Mouse (Mus musculus): ENCODE measurements around the gene Wdr5. TPM values are rescaled to one million over a fixed set of nuclear protein-coding genes. Genes with fewer than 3 reads are reported as not detected.
A peak's percentile ranks its signal among the peaks of the same experiment; 100 is the strongest.

Wdr5 gene
- total and polyA plus RNA-seq, 2 experiments: 16.7 to 18.3 TPM

GRCm38 (mm10) chr2:27479821-27480220 is 35.1 kb upstream of the Wdr5 start:
- no peak for TF ChIP-seq POLR2A (IDR thresholded peaks at IDR 0.05; ENCODE audit: extremely low read depth, insufficient read depth, low read length)
- TF ChIP-seq CTCF (IDR thresholded peaks at IDR 0.05; ENCODE audit: low read depth, low read length): no peak
- no peak for DNase-seq (ENCODE audit: extremely low read depth, low read depth, low spot score)
- Histone ChIP-seq H3K4me1 (ENCODE audit: control insufficient read depth, insufficient read depth, low read length) (no peaks in the 10 kb centered on the region), H3K27me3 (ENCODE audit: control insufficient read depth, insufficient read depth, low read length) (no peaks in the 10 kb centered on the region), H3K79me2 (ENCODE audit: control insufficient read depth, insufficient read depth, low read length) (peaks cover 5% of the 10 kb centered on the region), H3K9ac (ENCODE audit: low read depth, low read length) (no peak overlapping the region), H3K27ac (replicated peaks; ENCODE audit: insufficient read depth, low read depth, low read length) (no peak overlapping the region), H3K36me3 (ENCODE audit: control insufficient read depth, insufficient read depth, low read length) (no peaks in the 10 kb centered on the region), H3K4me3 (ENCODE audit: insufficient read depth, low read depth, low read length) (no peak overlapping the region)
- 69% methylated on average over 4 of the region's 4 CpGs for WGBS

DNA sequence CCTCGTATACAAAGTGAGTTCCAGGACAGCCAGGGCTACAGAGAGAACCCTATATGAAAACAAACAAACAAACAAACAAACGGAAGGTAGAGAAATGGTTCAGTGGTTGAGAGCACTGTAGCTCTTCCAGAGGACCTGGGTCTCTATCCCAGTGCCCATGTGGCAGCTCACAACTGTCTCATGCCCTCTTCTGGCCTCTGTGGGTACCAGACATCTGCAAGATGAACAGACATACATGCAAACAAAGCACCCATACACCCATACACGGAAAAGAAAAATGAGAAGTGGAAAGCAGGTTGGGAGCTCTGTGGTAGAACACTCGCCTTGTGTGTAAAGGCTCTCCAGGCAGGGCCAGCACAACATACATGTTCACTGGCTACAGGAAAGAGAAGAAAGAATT is 34.6 kb upstream of the Wdr5 start:
- Histone ChIP-seq H3K4me3 (ENCODE audit: insufficient read depth, low read depth, low read length) (no peak overlapping the region), H3K4me1 (ENCODE audit: control insufficient read depth, insufficient read depth, low read length) (no peaks in the 10 kb centered on the region), H3K79me2 (ENCODE audit: control insufficient read depth, insufficient read depth, low read length) (no peaks in the 10 kb centered on the region), H3K36me3 (ENCODE audit: control insufficient read depth, insufficient read depth, low read length) (no peaks in the 10 kb centered on the region), H3K27ac (replicated peaks; ENCODE audit: insufficient read depth, low read depth, low read length) (no peak overlapping the region), H3K9ac (ENCODE audit: low read depth, low read length) (no peak overlapping the region), H3K27me3 (ENCODE audit: control insufficient read depth, insufficient read depth, low read length) (no peaks in the 10 kb centered on the region)
- no peak for DNase-seq (ENCODE audit: extremely low read depth, low read depth, low spot score)
- peak; percentile 32; the same call in 1 of the 2 replicates for TF ChIP-seq CTCF (IDR thresholded peaks at IDR 0.05; ENCODE audit: low read depth, low read length)
- TF ChIP-seq POLR2A (IDR thresholded peaks at IDR 0.05; ENCODE audit: extremely low read depth, insufficient read depth, low read length): no peak
- 66% methylated on average over 4 of the region's 4 CpGs for WGBS

DNA sequence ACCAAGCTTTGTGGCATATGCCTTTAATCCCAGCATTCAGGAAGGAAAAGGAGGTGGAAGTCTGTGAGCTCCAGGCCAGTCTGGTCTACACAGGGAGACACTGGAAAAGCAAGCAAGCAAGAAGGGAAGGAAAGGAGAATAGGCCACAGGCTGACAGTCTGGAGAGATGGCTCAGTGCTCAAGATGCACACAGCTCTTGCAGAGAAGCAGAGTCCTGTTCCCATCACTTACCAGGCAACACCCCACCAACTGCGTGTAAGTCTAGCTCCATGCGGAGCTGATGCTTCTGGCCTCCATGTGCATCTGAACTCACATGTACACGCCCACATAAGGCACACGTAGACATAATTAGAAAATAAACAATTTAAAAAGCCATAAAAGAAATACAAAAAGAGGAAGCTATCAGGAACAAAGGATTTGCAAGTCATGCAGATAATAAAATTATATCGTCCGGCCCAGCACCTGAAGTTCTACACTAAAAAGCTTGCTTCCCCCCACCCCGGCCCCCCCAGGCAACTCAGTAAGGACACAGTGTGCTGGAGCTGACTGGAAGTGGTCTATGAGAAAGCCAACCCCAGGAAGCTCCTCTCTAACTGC is 32.6 kb upstream of the Wdr5 start:
- no peak for DNase-seq (ENCODE audit: extremely low read depth, low read depth, low spot score)
- TF ChIP-seq CTCF (IDR thresholded peaks at IDR 0.05; ENCODE audit: low read depth, low read length) (no peak), POLR2A (IDR thresholded peaks at IDR 0.05; ENCODE audit: extremely low read depth, insufficient read depth, low read length) (no peak)
- WGBS: 84% methylated on average over 7 of the region's 7 CpGs

GRCm38 (mm10) chr2:27486725-27487124 is 28.2 kb upstream of the Wdr5 start:
- H3K27ac ChIP-seq (replicated peaks; ENCODE audit: insufficient read depth, low read depth, low read length): no peak overlapping the region
- H3K4me3 ChIP-seq (ENCODE audit: insufficient read depth, low read depth, low read length): no peak overlapping the region
- H3K27me3 ChIP-seq (ENCODE audit: control insufficient read depth, insufficient read depth, low read length): no peaks in the 10 kb centered on the region
- TF ChIP-seq POLR2A (IDR thresholded peaks at IDR 0.05; ENCODE audit: extremely low read depth, insufficient read depth, low read length) (no peak), CTCF (IDR thresholded peaks at IDR 0.05; ENCODE audit: low read depth, low read length) (no peak)
- no peak overlapping the region for H3K9ac ChIP-seq (ENCODE audit: low read depth, low read length)
- H3K4me1 ChIP-seq (ENCODE audit: control insufficient read depth, insufficient read depth, low read length): no peaks in the 10 kb centered on the region
- DNase-seq (ENCODE audit: extremely low read depth, low read depth, low spot score): no peak
- 74% methylated on average over 4 of the region's 4 CpGs for WGBS
- no peaks in the 10 kb centered on the region for H3K36me3 ChIP-seq (ENCODE audit: control insufficient read depth, insufficient read depth, low read length)
- H3K79me2 ChIP-seq (ENCODE audit: control insufficient read depth, insufficient read depth, low read length): no peaks in the 10 kb centered on the region

More for the DNA sequence above, 32.6 kb upstream of the Wdr5 start:
- H3K4me1 ChIP-seq (ENCODE audit: control insufficient read depth, insufficient read depth, low read length): no peaks in the 10 kb centered on the region
- no peaks in the 10 kb centered on the region for H3K36me3 ChIP-seq (ENCODE audit: control insufficient read depth, insufficient read depth, low read length)
- no peaks in the 10 kb centered on the region for H3K27me3 ChIP-seq (ENCODE audit: control insufficient read depth, insufficient read depth, low read length)
- H3K4me3 ChIP-seq (ENCODE audit: insufficient read depth, low read depth, low read length): no peak overlapping the region
- H3K79me2 ChIP-seq (ENCODE audit: control insufficient read depth, insufficient read depth, low read length): no peaks in the 10 kb centered on the region
- no peak overlapping the region for H3K27ac ChIP-seq (replicated peaks; ENCODE audit: insufficient read depth, low read depth, low read length)
- no peak overlapping the region for H3K9ac ChIP-seq (ENCODE audit: low read depth, low read length)

GRCm38 (mm10) chr2:27487336-27488049 is 27.5 kb upstream of the Wdr5 start:
- Histone ChIP-seq H3K79me2 (ENCODE audit: control insufficient read depth, insufficient read depth, low read length) (no peaks in the 10 kb centered on the region), H3K36me3 (ENCODE audit: control insufficient read depth, insufficient read depth, low read length) (no peaks in the 10 kb centered on the region), H3K27ac (replicated peaks; ENCODE audit: insufficient read depth, low read depth, low read length) (no peak overlapping the region), H3K9ac (ENCODE audit: low read depth, low read length) (no peak overlapping the region), H3K27me3 (ENCODE audit: control insufficient read depth, insufficient read depth, low read length) (no peaks in the 10 kb centered on the region), H3K4me1 (ENCODE audit: control insufficient read depth, insufficient read depth, low read length) (no peaks in the 10 kb centered on the region), H3K4me3 (ENCODE audit: insufficient read depth, low read depth, low read length) (no peak overlapping the region)
- TF ChIP-seq CTCF (IDR thresholded peaks at IDR 0.05; ENCODE audit: low read depth, low read length) (no peak), POLR2A (IDR thresholded peaks at IDR 0.05; ENCODE audit: extremely low read depth, insufficient read depth, low read length) (no peak)
- DNase-seq (ENCODE audit: extremely low read depth, low read depth, low spot score): no peak
- 90% methylated on average over 3 of the region's 4 CpGs for WGBS

DNA sequence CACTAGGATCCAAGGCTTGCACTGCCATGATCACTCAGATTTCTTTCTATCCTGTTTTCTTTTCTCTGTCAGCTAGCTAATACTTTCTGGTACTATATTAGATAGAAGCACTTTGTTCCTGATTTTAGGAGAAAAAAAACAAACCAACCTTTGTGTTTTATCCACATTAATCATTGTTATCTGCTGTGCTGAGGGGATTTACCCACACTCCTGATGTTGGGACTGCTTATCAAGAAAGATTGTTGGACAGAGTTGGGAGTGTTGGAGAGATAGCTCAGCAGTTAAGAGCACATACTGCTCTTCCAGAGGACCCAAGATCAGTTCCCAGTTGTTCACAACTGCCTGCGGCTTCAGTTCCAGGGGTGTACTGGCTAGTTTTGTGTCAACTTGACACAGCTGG is 26.6 kb upstream of the Wdr5 start:
- Histone ChIP-seq H3K9ac (ENCODE audit: low read depth, low read length) (no peak overlapping the region), H3K36me3 (ENCODE audit: control insufficient read depth, insufficient read depth, low read length) (no peaks in the 10 kb centered on the region), H3K79me2 (ENCODE audit: control insufficient read depth, insufficient read depth, low read length) (no peaks in the 10 kb centered on the region), H3K4me3 (ENCODE audit: insufficient read depth, low read depth, low read length) (no peak overlapping the region), H3K4me1 (ENCODE audit: control insufficient read depth, insufficient read depth, low read length) (no peaks in the 10 kb centered on the region), H3K27ac (replicated peaks; ENCODE audit: insufficient read depth, low read depth, low read length) (no peak overlapping the region), H3K27me3 (ENCODE audit: control insufficient read depth, insufficient read depth, low read length) (no peaks in the 10 kb centered on the region)
- 97% methylated on average over 1 of the region's 1 CpGs for WGBS
- no peak for DNase-seq (ENCODE audit: extremely low read depth, low read depth, low spot score)
- TF ChIP-seq CTCF (IDR thresholded peaks at IDR 0.05; ENCODE audit: low read depth, low read length) (no peak), POLR2A (IDR thresholded peaks at IDR 0.05; ENCODE audit: extremely low read depth, insufficient read depth, low read length) (no peak)
